In the genomic region with DNA sequence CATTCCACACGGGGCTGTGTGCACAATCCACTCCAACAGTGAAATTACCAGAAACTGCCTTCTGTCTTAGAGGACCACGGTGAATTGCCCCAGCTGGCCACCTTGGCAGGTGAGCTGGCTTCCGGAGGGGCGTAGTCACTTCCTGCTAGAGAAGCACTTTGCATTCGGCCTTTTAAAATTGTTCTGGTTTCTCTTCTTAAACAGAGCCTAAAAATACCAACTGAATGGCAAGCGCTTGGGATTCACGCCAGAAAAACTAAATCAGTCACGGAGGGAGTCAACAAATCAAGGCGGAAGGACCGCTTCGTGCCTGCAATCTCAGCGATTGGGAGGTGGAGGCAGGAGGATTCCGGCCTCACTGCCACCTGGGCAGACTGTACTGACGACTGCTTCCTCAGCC, we compare ENCODE assay signal across 9 mouse cellular contexts.
A peak's percentile ranks its signal among the peaks of the same experiment; 100 is the strongest.
DNase-seq lines count a peak whose midpoint lies in the region; ATAC-seq lines count a peak whose summit lies in the region.
"Had no signal": no experiment of that assay in that cellular context is flagged by ENCODE, and none has a peak within 500 bp of the region (broad histone marks: within the 10 kb centered on the region; RNA-seq: fewer than 3 reads in every experiment).

No protein-coding gene starts in this region.

- H3K9me3 ChIP-seq in forebrain, embryonic 15.5 days, result no peaks in the 10 kb centered on the region

- H3K4me1 ChIP-seq in forebrain, embryonic 15.5 days, result peaks cover 64% of the 10 kb centered on the region

- no peak overlapping the region for H3K4me2 ChIP-seq in forebrain, embryonic 15.5 days (replicated peaks)

- no peak overlapping the region for H3K4me3 ChIP-seq in forebrain, embryonic 15.5 days

- 71% methylated on average over 14 of the region's 14 CpGs for WGBS in forebrain, embryonic 15.5 days

- ATAC-seq in forebrain, embryonic 15.5 days (replicated peaks), result no peak
- peak; percentile 30 for ATAC-seq in inflammation-experienced regulatory T-cells, adult 6 months
- ATAC-seq: liver, postnatal 0 days had no signal

- no peaks in the 10 kb centered on the region for H3K36me3 ChIP-seq in forebrain, embryonic 15.5 days

- peak overlapping the region; percentile 96 for H3K27ac ChIP-seq in forebrain, embryonic 15.5 days (replicated peaks)

- no peaks in the 10 kb centered on the region for H3K27me3 ChIP-seq in forebrain, embryonic 15.5 days

- peak; percentile 19 to 55 for DNase-seq in layer of hippocampus, postnatal 14 days (ENCODE audit: low spot score in 2 of 2)
- DNase-seq in layer of hippocampus, postnatal 25 days (ENCODE audit: extremely low spot score in 1 of 2, low spot score in 1 of 2), result no peak
- peak; percentile 76 to 84 for DNase-seq in right cerebral cortex, postnatal 10 days (ENCODE audit: low spot score in 2 of 2)
- no peak for DNase-seq in heart, adult 9 months (ENCODE audit: low spot score in 2 of 2)
- no peak for DNase-seq in Muller cell, postnatal 12 days (ENCODE audit: inconsistent ontology term)
- DNase-seq: kidney, postnatal 4 days; liver, postnatal 0 days had no signal

- no peak overlapping the region for H3K9ac ChIP-seq in forebrain, embryonic 15.5 days (replicated peaks)
- H3K9ac ChIP-seq: liver, postnatal 0 days had no signal

Comparison
In these comparisons a context has a peak if more than half of its experiments do, and no peak if none do; other contexts are left out.
1. DNase-seq: peak in layer of hippocampus, postnatal 14 days (2 of 2) and right cerebral cortex, postnatal 10 days (2 of 2); none in layer of hippocampus, postnatal 25 days (0 of 2), heart, adult 9 months (0 of 2) and Muller cell, postnatal 12 days (single experiment).